Mouse (Mus musculus): ENCODE results near the gene Fst.

DNA sequence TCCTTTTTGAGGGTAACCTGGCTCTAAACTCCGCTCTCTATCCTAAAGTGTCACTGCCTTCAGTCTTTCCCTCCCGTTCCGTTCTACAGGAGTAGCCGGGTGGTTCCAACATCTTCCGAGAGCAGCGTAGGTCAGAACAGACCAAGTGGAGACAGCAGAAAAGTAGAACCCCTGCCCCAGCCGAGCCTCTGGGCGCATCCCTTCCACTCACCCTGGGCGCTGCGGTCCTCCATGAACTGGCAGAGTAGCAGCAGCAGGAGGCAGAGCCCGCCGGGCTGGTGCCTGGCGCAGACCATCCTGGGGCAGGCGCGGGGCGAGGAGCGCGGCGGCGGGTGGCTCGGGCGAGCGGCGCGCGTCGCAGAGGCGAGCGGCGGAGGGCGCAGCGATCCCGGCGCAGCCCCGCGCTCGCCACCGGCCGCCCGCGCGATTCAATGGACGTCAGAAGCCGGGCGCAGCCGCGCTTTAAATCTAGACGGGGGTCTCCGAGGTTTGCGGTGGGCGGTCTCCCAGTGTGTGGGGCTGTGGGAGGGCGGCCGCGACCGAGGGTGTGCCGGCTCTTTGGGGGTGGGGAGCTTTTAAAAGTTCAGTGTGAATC is 363 bp downstream of the Fst start:
- TF ChIP-seq CTCF (IDR thresholded peaks at IDR 0.05; ENCODE audit: extremely low read depth, insufficient read depth, insufficient read length, insufficient replicate concordance): no peak
- no peak for TF ChIP-seq POLR2A (IDR thresholded peaks at IDR 0.05; ENCODE audit: low read depth, low read length)
